Mouse (Mus musculus): ENCODE data around the gene 9130008F23Rik. TPM values are rescaled to one million over a fixed set of nuclear protein-coding genes. Genes with fewer than 3 reads are reported as not detected.

Gene 9130008F23Rik
- polyA plus RNA-seq (2015; fragmentation: Nextera tagmentation; extraction: Ambion mirVana): 0.09 and 0.22 TPM in 2 replicates

DNA sequence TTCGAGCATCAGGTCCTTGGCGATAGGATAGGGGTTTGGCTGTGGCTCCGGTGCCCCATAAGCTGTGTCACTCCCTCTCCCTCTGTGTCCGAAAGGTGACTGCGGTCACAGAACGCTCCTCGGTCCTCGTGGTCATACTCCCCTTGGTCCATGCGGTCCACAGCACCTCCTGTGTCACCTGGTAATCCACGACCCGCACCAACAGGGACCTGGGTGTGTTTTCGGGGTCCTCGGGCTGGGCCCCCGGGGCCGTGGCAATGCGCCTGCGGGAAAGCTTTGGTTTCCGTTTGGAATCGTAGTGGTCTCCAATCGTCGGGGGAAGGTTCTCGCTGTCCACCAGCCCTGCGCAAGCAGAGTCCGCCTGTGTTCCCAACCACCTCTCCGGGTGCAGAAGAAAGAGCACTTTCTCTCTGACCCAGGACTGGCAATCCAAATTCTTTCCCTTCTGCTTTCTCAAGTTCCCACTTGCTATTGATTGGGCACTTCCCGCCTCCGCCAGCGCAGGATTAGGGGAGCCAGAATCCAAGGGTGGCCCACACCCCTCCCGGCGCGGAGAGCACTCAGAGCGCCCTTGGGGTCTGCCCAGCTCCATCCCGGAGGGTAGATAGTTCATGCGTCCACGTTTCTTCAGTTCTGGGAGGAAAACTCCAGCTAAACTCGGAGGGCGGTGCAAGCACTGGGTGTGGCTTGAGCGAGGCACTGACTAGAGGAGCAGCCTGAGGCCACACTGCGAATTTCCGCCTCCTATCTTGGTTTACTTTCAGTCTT lies at the start of gene 9130008F23Rik:
TSS of gene 9130008F23Rik (minus strand) at position 636 of the 768 bp plus-strand sequence.
- peak; percentile 54 for DNase-seq
- Histone ChIP-seq H3K4me2 (ENCODE audit: low read depth, low read length) (peak within 1 kb of the TSS; percentile 99), H3K4me1 (ENCODE audit: insufficient read depth) (peaks cover 9% of the 10 kb centered on the region), H3K36me3 (replicated peaks; ENCODE audit: insufficient read depth, low read length) (no peaks in the 10 kb centered on the region), H3K9me3 (ENCODE audit: low read length) (no peaks in the 10 kb centered on the region), H3K4me3 (ENCODE audit: low read depth, low read length) (peak within 1 kb of the TSS; percentile 75), H3K9ac (replicated peaks) (peak within 1 kb of the TSS; percentile 72), H3K27me3 (ENCODE audit: insufficient read depth, low read length) (no peaks in the 10 kb centered on the region), H3K27ac (ENCODE audit: low read depth) (peak within 1 kb of the TSS; percentile 45; the same call in 1 of the 2 replicates)
- TF ChIP-seq EP300 (IDR thresholded peaks at IDR 0.05; ENCODE audit: low read depth) (no peak), CTCF (IDR thresholded peaks at IDR 0.05; ENCODE audit: low read depth) (no peak)
- WGBS (ENCODE audit: insufficient replicate concordance): under 1% methylated on average over 40 of the region's 40 CpGs
- peak; percentile 78 for ATAC-seq

DNA sequence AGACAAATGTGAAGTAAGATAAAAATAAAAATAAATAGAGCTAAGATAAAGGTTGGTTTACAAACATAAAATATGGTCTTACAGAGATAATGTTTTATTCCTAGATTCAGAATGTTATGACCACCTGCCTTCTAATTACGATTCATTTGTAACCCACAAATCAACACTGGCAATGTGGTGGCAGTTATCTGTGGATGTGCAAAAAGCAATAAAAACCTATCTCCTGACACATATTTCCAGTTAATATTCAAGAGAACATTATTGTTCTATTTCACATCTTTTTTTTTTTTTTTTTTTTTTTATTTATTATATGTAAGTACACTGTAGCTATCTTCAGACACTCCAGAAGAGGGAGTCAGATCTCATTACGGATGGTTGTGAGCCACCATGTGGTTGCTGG lies 35.1 kb upstream of the 9130008F23Rik start:
- Histone ChIP-seq H3K36me3 (replicated peaks; ENCODE audit: insufficient read depth, low read length) (no peaks in the 10 kb centered on the region), H3K27me3 (ENCODE audit: insufficient read depth, low read length) (no peaks in the 10 kb centered on the region), H3K4me1 (ENCODE audit: insufficient read depth) (no peaks in the 10 kb centered on the region), H3K4me3 (ENCODE audit: low read depth, low read length) (no peak overlapping the region), H3K9ac (replicated peaks) (no peak overlapping the region), H3K9me3 (ENCODE audit: low read length) (no peaks in the 10 kb centered on the region), H3K4me2 (ENCODE audit: low read depth, low read length) (no peak overlapping the region), H3K27ac (ENCODE audit: low read depth) (no peak overlapping the region)
- TF ChIP-seq EP300 (IDR thresholded peaks at IDR 0.05; ENCODE audit: low read depth) (no peak), CTCF (IDR thresholded peaks at IDR 0.05; ENCODE audit: low read depth) (no peak)
- no peak for ATAC-seq
- WGBS (ENCODE audit: insufficient replicate concordance): 75% methylated on average over 1 of the region's 2 CpGs
- no peak for DNase-seq

DNA sequence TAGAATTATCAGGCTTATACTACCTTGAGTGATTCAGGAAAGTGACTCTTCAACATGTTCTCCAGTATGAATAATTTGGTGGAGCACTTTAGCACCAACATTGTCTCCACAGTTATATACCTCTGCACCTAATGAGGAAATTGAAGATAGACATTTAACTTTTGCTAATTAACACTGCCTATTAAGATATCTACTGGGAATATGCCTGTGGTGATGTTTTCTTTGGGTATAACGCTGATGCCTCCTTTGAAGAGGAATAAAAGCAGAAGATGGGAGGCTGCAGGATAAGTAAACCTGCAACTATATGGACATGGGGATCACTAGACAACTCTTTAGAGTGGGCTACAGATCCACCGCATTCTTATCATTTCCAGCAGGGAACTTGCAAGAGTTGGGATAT lies 33.9 kb upstream of the 9130008F23Rik start, which contains the start of gene Glyatl3:
TSS of gene Glyatl3 (minus strand) at position 101 of the 400 bp plus-strand sequence.
- no peak for ATAC-seq
- WGBS (ENCODE audit: insufficient replicate concordance): 90% methylated on average over 2 of the region's 2 CpGs

DNA sequence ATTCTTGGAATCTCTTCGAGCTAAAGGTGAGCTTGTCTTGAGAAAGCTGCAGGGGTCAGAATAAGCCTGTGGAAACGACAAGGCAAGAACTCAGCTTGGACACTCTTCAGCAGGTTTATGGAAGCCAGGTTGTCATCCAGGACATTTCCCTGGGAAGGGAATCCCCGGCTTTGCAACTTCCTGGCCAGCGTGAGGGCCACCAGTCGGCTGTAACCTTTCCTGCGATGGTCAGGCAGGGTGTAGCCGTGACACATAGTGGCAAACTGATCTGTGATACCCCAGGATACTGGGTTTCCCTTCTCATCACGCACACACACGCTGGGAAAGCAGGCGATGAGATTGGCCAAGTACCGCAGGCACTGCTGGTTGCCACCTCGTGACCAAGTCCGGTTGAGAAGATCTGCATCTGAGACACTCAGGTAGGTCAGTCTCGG lies 24.4 kb upstream of the 9130008F23Rik start:
- Histone ChIP-seq H3K4me1 (ENCODE audit: insufficient read depth) (0 out of 2 replicates have a peak, but pooled peaks cover 3% of the 10 kb centered on the region), H3K36me3 (replicated peaks; ENCODE audit: insufficient read depth, low read length) (no peaks in the 10 kb centered on the region), H3K9me3 (ENCODE audit: low read length) (no peaks in the 10 kb centered on the region), H3K9ac (replicated peaks) (no peak overlapping the region), H3K4me2 (ENCODE audit: low read depth, low read length) (0 out of 2 replicates have a peak overlapping the region, but pooled peaks have one; percentile 9), H3K27ac (ENCODE audit: low read depth) (no peak overlapping the region), H3K4me3 (ENCODE audit: low read depth, low read length) (no peak overlapping the region), H3K27me3 (ENCODE audit: insufficient read depth, low read length) (no peaks in the 10 kb centered on the region)
- ATAC-seq (no peak), DNase-seq (no peak)
- TF ChIP-seq CTCF (IDR thresholded peaks at IDR 0.05; ENCODE audit: low read depth): no peak
- no peak for TF ChIP-seq EP300 (IDR thresholded peaks at IDR 0.05; ENCODE audit: low read depth)
- 10% methylated on average over 14 of the region's 14 CpGs for WGBS (ENCODE audit: insufficient replicate concordance)

More for the DNA sequence above, 33.9 kb upstream of the 9130008F23Rik start, which contains the start of gene Glyatl3:
- Histone ChIP-seq H3K4me2 (ENCODE audit: low read depth, low read length) (no peak within 1 kb of the TSS), H3K9me3 (ENCODE audit: low read length) (no peaks in the 10 kb centered on the region), H3K4me1 (ENCODE audit: insufficient read depth) (no peaks in the 10 kb centered on the region), H3K27ac (ENCODE audit: low read depth) (no peak within 1 kb of the TSS), H3K9ac (replicated peaks) (no peak within 1 kb of the TSS), H3K36me3 (replicated peaks; ENCODE audit: insufficient read depth, low read length) (no peaks in the 10 kb centered on the region), H3K4me3 (ENCODE audit: low read depth, low read length) (no peak within 1 kb of the TSS), H3K27me3 (ENCODE audit: insufficient read depth, low read length) (no peaks in the 10 kb centered on the region)
- DNase-seq: no peak
- no peak for TF ChIP-seq EP300 (IDR thresholded peaks at IDR 0.05; ENCODE audit: low read depth)
- TF ChIP-seq CTCF (IDR thresholded peaks at IDR 0.05; ENCODE audit: low read depth): no peak

DNA sequence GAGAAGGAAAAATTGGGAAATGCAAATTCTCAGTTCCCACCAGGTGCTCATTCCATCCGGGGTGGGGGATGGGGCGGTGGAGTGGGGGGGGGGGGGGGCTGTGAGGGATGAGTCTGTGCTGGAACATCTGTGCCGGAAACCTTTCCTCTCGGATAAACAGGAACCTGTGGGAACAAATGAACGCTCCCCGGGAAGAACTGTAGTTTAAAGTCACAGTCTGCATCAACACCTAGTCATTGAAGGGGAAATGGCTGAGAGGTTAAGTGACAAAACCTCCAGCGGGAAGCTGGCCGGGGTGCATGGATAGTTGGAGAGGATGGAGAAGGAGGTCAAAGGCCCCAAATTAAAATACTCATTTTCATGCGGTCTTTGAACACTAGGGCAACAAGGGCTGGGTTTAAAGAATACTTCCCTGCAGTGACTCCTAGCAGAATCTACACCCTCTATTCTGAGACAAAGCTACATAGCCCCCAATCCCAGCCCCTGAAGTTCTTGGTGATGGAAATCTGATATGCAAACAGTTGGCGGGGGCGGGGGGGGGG lies 23.8 kb upstream of the 9130008F23Rik start:
- no peak overlapping the region for H3K27ac ChIP-seq (ENCODE audit: low read depth)
- H3K27me3 ChIP-seq (ENCODE audit: insufficient read depth, low read length): no peaks in the 10 kb centered on the region
- DNase-seq (no peak), ATAC-seq (no peak)
- H3K4me1 ChIP-seq (ENCODE audit: insufficient read depth): 0 out of 2 replicates have a peak, but pooled peaks cover 3% of the 10 kb centered on the region
- no peaks in the 10 kb centered on the region for H3K9me3 ChIP-seq (ENCODE audit: low read length)
- no peak overlapping the region for H3K4me3 ChIP-seq (ENCODE audit: low read depth, low read length)
- H3K4me2 ChIP-seq (ENCODE audit: low read depth, low read length): no peak overlapping the region
- WGBS (ENCODE audit: insufficient replicate concordance): 20% methylated on average over 10 of the region's 11 CpGs
- no peaks in the 10 kb centered on the region for H3K36me3 ChIP-seq (replicated peaks; ENCODE audit: insufficient read depth, low read length)
- no peak overlapping the region for H3K9ac ChIP-seq (replicated peaks)
- no peak for TF ChIP-seq CTCF (IDR thresholded peaks at IDR 0.05; ENCODE audit: low read depth)

DNA sequence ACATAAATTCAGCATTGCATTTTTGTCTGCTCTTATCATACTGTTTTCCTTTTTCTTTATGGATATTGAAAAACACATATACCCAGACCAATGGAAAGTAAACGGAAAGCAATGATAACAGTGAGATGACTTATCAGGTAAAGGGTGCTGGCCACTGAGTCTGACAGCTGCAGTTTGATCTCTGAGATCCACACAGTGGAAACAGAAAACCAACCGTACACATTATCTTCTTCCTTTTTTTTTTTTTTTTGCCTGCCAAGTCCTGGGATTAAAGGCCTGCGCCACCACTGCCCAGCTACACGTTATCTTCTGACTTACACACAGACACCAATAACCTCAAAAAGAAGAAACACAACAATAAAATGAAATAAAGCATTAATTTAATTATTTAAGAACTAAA lies 23.0 kb upstream of the 9130008F23Rik start:
- 37% methylated on average over 4 of the region's 4 CpGs for WGBS (ENCODE audit: insufficient replicate concordance)
- H3K9ac ChIP-seq (replicated peaks): no peak overlapping the region
- no peak for ATAC-seq
- H3K9me3 ChIP-seq (ENCODE audit: low read length): no peaks in the 10 kb centered on the region
- DNase-seq: no peak
- no peaks in the 10 kb centered on the region for H3K27me3 ChIP-seq (ENCODE audit: insufficient read depth, low read length)
- H3K36me3 ChIP-seq (replicated peaks; ENCODE audit: insufficient read depth, low read length): no peaks in the 10 kb centered on the region
- TF ChIP-seq CTCF (IDR thresholded peaks at IDR 0.05; ENCODE audit: low read depth) (no peak), EP300 (IDR thresholded peaks at IDR 0.05; ENCODE audit: low read depth) (no peak)
- no peak overlapping the region for H3K4me2 ChIP-seq (ENCODE audit: low read depth, low read length)
- H3K4me1 ChIP-seq (ENCODE audit: insufficient read depth): 0 out of 2 replicates have a peak, but pooled peaks cover 3% of the 10 kb centered on the region
- H3K27ac ChIP-seq (ENCODE audit: low read depth): no peak overlapping the region
- no peak overlapping the region for H3K4me3 ChIP-seq (ENCODE audit: low read depth, low read length)

Data from liver, postnatal 0 days (tissue).